Mouse (Mus musculus) forelimb bud, embryonic 11.5 days (tissue): ENCODE results near the gene Cpa3.

Experiments
- DNase-seq: peaks from one replicate; pipeline ENCODE4 v3.0.0-alpha.2; 2012; ENCODE audit warnings: low read depth, low spot score

Gene Cpa3

GRCm38 (mm10) chr3:20242050-20242449, at the start of gene Cpa3:
Gene Cpa3, minus strand, starts transcription at chr3:20242181.
- no peak for DNase-seq

DNA sequence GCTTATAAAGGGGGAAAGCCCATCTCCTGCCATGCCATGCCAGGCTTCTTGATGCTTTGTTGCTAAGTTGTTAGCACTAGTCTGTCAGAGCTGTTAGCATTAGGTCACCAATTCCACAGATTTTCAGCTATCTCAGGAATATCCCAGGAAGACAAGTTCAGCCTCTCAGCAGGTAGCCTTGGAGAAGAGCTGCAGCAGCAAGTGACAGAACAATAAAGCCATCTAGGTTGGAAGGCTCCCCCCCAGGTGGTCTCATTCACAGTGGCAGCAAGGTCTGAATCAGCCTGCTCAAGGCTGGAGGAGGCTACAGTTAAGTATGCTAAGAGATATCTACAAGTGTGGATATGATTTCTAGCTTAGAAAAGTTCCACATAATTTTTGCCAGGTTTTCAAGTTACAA, 49.4 kb upstream of the Cpa3 start:
- DNase-seq: no peak

- no peak for DNase-seq
Measured at GRCm38 (mm10) chr3:20288761-20289160, 46.8 kb upstream of the Cpa3 start.

DNA sequence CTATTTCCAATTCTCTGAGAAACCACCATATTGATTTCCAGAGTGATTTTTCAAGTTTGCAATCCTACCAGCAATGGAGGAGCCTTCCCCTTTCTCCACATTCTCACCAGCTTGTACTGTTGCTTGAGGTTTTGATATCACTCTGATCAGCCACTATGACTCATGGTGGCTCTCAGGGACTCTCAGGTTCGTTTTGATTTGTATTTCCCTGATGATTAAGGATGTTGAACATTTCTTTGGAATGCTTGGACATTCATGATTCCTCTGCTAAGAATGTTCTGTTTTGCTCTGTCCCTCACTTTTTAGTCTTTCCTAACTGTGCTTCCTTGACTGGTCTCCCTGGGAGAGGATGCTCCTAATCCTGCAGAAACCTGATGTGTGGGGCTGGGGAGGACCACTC, 39.8 kb upstream of the Cpa3 start:
- no peak for DNase-seq

- no peak for DNase-seq
Measured at GRCm38 (mm10) chr3:20275633-20276032, 33.7 kb upstream of the Cpa3 start, which contains the start of gene Cpb1. Gene Cpb1, minus strand, starts transcription at chr3:20275733.

DNA sequence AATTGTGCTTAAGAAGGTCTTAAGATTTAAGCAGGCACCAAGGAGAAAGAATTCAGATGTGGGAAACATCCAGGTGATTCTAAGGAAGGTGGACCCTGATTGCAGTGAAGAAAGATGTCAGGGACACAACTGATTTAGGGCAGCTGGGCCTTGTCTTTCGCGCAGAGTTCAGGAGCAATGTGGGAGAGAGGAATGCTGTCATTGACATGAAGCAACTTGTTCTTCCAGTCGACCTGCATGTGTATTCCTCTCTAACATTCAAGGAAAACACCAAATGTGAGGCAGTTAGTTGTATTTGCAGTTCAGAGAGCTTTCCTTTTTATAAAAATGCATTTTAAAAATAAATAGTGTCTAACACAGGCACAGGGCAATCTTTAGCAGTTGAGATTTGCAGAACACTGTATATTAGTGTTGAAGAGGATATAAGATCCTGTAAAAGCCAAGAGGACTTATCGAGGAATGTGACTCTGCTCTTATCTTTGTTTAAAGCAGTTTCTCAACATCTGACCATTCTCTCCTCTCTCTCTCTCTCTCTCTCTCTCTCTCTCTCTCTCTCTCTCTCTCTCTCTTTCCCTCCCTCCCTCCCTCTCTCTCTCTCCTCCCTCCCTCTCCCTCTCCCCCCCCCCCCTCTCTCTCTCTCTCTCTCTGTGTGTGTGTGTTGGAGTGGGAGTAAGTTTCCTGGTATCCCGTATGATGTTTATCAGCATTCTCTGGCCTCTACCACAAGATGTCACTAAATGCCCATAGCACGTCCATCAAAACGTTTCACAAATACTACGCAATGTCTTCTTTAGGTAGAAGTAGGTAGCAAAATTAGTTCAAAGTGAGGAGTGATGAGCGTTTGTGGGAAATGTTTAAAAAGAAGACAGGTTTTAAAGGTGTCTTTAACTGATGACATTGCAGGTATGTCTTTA, 12.8 kb upstream of the Cpa3 start:
- DNase-seq: peak; percentile 27

DNA sequence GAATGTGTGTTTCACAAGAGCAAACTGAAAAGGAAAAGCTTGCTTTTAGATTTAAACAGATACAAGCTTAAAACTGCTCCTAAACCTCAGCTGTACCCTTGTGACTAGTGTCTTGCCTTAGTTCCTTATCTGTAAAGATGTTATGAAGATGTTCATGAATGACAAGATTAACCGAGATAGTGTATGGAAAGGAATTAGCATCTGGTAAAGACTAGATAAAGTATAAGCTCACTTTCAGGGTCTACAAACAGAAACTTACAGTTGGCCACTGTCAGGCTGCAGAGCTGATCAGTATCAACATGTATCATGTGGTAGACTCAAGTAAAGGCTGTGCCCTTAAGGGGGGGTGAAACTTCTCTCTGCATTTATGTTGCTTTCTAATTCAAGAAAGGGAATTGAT, 1.9 kb upstream of the Cpa3 start:
- DNase-seq: no peak

DNA sequence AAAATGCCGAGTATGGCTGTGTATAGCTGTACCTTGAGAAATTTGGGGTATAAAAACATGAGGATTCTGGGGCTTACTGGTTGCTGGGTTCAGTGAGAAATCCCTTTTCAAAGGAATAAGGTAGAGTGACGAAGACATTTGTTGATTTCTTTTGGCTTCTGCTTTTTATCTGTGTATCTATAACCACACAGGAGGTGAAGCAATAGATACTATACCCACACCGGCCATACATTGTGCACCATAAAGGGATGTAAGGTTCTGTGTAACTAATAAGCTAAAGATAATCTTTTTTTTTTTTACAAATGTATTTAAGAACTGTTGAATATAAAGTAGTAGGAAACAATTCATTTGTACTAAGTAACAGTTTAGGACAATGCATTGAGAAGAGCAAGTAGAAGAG, 2.2 kb downstream of the Cpa3 start:
- DNase-seq: no peak

- DNase-seq: no peak
Measured at GRCm38 (mm10) chr3:20236965-20237364, 5.0 kb downstream of the Cpa3 start.

- DNase-seq: no peak
Measured at GRCm38 (mm10) chr3:20229027-20229426, 13.0 kb downstream of the Cpa3 start.

DNA sequence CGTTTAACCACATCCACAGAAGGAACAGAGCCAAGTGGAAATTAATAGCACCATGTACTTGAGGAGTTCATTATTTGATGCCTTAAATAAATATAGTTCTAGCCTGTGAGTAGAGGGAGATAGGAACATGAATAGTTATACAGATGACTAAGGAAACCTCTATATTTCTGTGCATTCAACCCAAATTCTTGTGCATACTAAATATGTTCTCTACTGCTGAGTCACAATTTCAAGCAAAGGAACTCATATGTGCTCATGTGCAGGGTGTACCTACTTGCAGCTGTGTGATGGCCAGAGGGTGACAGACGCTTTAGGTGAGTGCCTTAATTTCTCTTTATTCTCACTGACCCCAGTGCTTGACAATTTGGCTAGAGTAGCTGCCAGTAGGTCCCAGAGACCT, 16.6 kb downstream of the Cpa3 start:
- no peak for DNase-seq

GRCm38 (mm10) chr3:20222926-20223698, 18.9 kb downstream of the Cpa3 start:
- DNase-seq: no peak

- no peak for DNase-seq
Measured at GRCm38 (mm10) chr3:20222136-20222535, 19.8 kb downstream of the Cpa3 start.

DNA sequence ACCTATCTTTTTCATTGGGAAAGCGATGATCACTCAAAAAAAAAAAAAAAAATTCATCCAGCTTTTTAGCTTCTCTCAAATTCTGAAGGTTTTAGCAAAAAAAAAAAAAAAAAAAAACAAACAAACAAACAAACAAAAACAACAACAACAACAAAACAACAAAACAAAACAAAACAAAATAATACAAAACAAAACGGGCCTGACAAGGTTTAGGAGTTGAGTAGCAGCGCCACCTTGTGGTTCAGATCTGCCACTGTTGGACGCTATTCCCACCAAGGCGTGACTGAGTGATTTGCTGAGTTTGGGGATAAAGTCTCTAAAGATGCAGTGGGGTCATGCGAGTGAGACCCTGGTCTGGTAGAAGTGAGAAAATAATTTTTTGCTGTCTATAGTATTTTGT, 43.1 kb downstream of the Cpa3 start:
- DNase-seq: peak; percentile 68

DNA sequence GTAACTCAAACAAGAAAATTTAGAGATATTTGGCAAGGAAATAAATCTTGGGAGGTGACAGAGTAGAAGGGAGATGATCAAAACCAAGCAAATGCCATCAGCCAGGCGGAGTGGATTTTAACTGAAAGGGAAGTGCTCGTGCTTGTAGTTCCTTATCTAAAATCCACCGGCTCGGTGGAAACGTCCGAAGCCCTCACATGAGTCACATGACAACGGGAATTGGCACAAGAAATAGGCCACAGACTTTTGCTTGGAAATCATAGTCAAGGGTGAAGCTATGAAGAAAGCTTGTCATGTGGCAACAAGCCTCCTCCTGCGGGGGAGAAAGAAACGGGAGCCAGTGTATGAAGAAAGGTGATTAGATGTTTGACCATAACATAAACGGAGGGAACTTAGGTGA, 44.1 kb downstream of the Cpa3 start:
- DNase-seq: no peak

- DNase-seq: no peak
Measured at GRCm38 (mm10) chr3:20188976-20189675, 52.9 kb downstream of the Cpa3 start.

DNA sequence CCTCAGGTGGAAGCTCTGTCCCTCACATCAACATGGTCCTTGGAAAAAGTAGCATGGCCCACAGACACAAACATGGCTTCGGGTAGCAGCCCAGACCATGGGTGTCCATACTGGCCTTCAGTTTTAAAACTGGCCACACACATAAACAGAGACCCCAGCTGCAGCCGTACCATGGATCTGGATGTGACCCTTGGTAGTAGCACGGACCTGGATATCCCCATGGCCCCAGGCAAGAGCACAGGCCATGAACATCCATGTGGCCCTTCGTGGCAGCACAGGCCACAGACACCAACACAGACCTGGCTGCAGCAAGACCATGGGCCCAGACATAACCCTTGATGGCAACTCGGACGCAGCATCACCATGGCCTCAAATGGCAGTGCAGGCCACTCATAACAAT, 69.6 kb downstream of the Cpa3 start:
- DNase-seq: no peak

GRCm38 (mm10) chr3:20167487-20167886, 74.5 kb downstream of the Cpa3 start:
- DNase-seq: no peak
